ENCODE assay signal across 9 mouse cellular contexts in the genomic region with DNA sequence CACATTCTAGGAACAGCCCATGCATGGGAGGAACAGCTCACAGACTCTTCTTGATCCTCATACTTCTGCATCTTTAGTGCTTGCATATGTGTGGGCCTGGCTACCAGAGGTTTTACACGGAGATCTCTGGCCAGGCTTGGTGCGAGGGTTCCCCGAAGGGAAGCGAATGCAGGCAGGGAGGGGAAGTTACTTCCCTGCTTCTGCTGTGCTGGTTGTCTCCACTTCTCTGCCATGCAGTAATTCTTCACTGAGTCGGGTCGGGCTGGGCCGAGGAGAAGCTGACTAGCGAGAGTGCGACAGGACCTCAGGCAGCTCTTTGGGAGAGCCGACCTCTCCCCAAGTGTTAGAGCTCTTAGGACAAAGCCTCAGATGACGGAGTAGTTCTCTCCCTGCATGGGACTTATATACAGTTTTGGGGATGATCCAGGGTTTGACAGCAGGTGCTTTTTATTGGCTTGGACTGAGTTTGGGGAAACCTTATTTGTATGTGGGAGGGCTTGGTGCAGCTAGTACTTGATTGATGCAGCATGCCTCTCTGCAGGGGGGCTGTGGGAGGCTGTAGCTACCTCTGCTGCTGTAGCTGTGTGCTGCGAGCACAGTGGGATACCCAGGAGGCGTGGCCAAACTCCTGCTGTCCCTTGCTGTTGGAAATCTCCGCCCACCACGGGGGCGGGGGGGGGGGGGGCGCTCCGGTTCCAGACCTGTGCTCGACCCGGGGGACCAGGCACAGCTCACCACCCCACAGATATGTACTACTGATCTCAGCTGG. TPM values are rescaled to one million over a fixed set of nuclear protein-coding genes. Genes with fewer than 3 reads are reported as not detected.
A peak's percentile ranks its signal among the peaks of the same experiment; 100 is the strongest.
DNase-seq lines count a peak whose midpoint lies in the region; ATAC-seq lines count a peak whose summit lies in the region.
"Had no signal": no experiment of that assay in that cellular context is flagged by ENCODE, and none has a peak within 500 bp of the region (broad histone marks: within the 10 kb centered on the region; RNA-seq: fewer than 3 reads in every experiment).

No protein-coding gene starts in this region.

- no peaks in the 10 kb centered on the region for H3K4me1 ChIP-seq in forebrain, embryonic 15.5 days
- H3K4me1 ChIP-seq in forebrain, embryonic 11.5 days (replicated peaks; ENCODE audit: control insufficient read depth, insufficient read depth, low read length) = 0 out of 2 replicates have a peak, but pooled peaks cover 3% of the 10 kb centered on the region
- H3K4me1 ChIP-seq in liver, embryonic 15.5 days (replicated peaks) = peaks cover 25% of the 10 kb centered on the region
- peaks cover 11% of the 10 kb centered on the region for H3K4me1 ChIP-seq in liver, embryonic 11.5 days (replicated peaks; ENCODE audit: control insufficient read depth, insufficient read depth, low read length)
- H3K4me1 ChIP-seq in neural tube, embryonic 14.5 days (ENCODE audit: control insufficient read depth, insufficient read depth, low read length) = peaks cover 7% of the 10 kb centered on the region; the same call in 1 of the 2 replicates

- no peak overlapping the region for H3K27ac ChIP-seq in forebrain, embryonic 15.5 days (replicated peaks)
- no peak overlapping the region for H3K27ac ChIP-seq in forebrain, embryonic 11.5 days (ENCODE audit: low read depth, low read length)
- H3K27ac ChIP-seq in liver, embryonic 15.5 days (replicated peaks) = no peak overlapping the region
- H3K27ac ChIP-seq in liver, embryonic 11.5 days (ENCODE audit: low read depth, low read length) = no peak overlapping the region
- H3K27ac ChIP-seq in neural tube, embryonic 14.5 days (ENCODE audit: low read depth, low read length) = no peak overlapping the region

- H3K9me3 ChIP-seq in forebrain, embryonic 15.5 days = no peaks in the 10 kb centered on the region
- H3K9me3 ChIP-seq in forebrain, embryonic 11.5 days (ENCODE audit: control insufficient read depth, low read length) = no peaks in the 10 kb centered on the region
- no peaks in the 10 kb centered on the region for H3K9me3 ChIP-seq in liver, embryonic 15.5 days (replicated peaks)
- no peaks in the 10 kb centered on the region for H3K9me3 ChIP-seq in liver, embryonic 11.5 days (ENCODE audit: control insufficient read depth, low read length)
- no peaks in the 10 kb centered on the region for H3K9me3 ChIP-seq in neural tube, embryonic 14.5 days (ENCODE audit: control insufficient read depth, low read length)
- H3K9me3 ChIP-seq: megakaryocyte, embryonic 14.5 days had no signal

- H3K36me3 ChIP-seq in forebrain, embryonic 15.5 days = no peaks in the 10 kb centered on the region
- no peaks in the 10 kb centered on the region for H3K36me3 ChIP-seq in forebrain, embryonic 11.5 days (ENCODE audit: control insufficient read depth, insufficient read depth, low read length)
- H3K36me3 ChIP-seq in liver, embryonic 15.5 days (replicated peaks) = peaks cover 6% of the 10 kb centered on the region
- H3K36me3 ChIP-seq in liver, embryonic 11.5 days (ENCODE audit: control insufficient read depth, insufficient read depth, low read length) = no peaks in the 10 kb centered on the region; the same call in 1 of the 2 replicates
- no peaks in the 10 kb centered on the region for H3K36me3 ChIP-seq in neural tube, embryonic 14.5 days (ENCODE audit: control insufficient read depth, insufficient read depth, low read length)

- whole genome bisulfite sequencing in forebrain, embryonic 15.5 days = 30% methylated on average over 17 of the region's 20 CpGs
- 36% methylated on average over 18 of the region's 20 CpGs for WGBS in forebrain, embryonic 11.5 days
- WGBS in liver, embryonic 15.5 days (ENCODE audit: insufficient replicate concordance) = 49% methylated on average over 20 of the region's 20 CpGs
- WGBS in liver, embryonic 11.5 days = 58% methylated on average over 20 of the region's 20 CpGs
- WGBS in neural tube, embryonic 14.5 days = 17% methylated on average over 18 of the region's 20 CpGs

- H3K27me3 ChIP-seq in forebrain, embryonic 15.5 days = no peaks in the 10 kb centered on the region
- no peaks in the 10 kb centered on the region for H3K27me3 ChIP-seq in forebrain, embryonic 11.5 days (ENCODE audit: control insufficient read depth, insufficient read depth, low read length)
- H3K27me3 ChIP-seq in liver, embryonic 15.5 days = no peaks in the 10 kb centered on the region
- no peaks in the 10 kb centered on the region for H3K27me3 ChIP-seq in liver, embryonic 11.5 days (replicated peaks; ENCODE audit: control insufficient read depth, insufficient read depth, low read length)
- no peaks in the 10 kb centered on the region for H3K27me3 ChIP-seq in neural tube, embryonic 14.5 days (ENCODE audit: control insufficient read depth, insufficient read depth, low read length)
- H3K27me3 ChIP-seq: megakaryocyte, embryonic 14.5 days had no signal

- DNase-seq in forebrain, embryonic 11.5 days (ENCODE audit: low spot score) = no peak
- no peak for DNase-seq in liver, embryonic 11.5 days (ENCODE audit: low spot score)
- DNase-seq in thymus, postnatal 4 days = no peak
- no peak for DNase-seq in thymus, postnatal 25 days

- no peak overlapping the region for H3K9ac ChIP-seq in forebrain, embryonic 15.5 days (replicated peaks)
- no peak overlapping the region for H3K9ac ChIP-seq in forebrain, embryonic 11.5 days (ENCODE audit: low read length)
- no peak overlapping the region for H3K9ac ChIP-seq in liver, embryonic 15.5 days
- no peak overlapping the region for H3K9ac ChIP-seq in liver, embryonic 11.5 days (ENCODE audit: low read depth, low read length)
- no peak overlapping the region for H3K9ac ChIP-seq in neural tube, embryonic 14.5 days (replicated peaks; ENCODE audit: low read depth, low read length)

- H3K4me3 ChIP-seq in forebrain, embryonic 15.5 days = no peak overlapping the region
- no peak overlapping the region for H3K4me3 ChIP-seq in forebrain, embryonic 11.5 days (ENCODE audit: low read depth, low read length)
- H3K4me3 ChIP-seq in liver, embryonic 15.5 days (replicated peaks) = no peak overlapping the region
- no peak overlapping the region for H3K4me3 ChIP-seq in liver, embryonic 11.5 days (ENCODE audit: low read depth, low read length)
- H3K4me3 ChIP-seq in neural tube, embryonic 14.5 days (ENCODE audit: low read depth, low read length) = no peak overlapping the region
- H3K4me3 ChIP-seq: megakaryocyte, embryonic 14.5 days had no signal

- no peak overlapping the region for H3K4me2 ChIP-seq in forebrain, embryonic 15.5 days (replicated peaks)
- no peak overlapping the region for H3K4me2 ChIP-seq in forebrain, embryonic 11.5 days (ENCODE audit: low read depth, low read length, severe bottlenecking)
- peak overlapping the region; percentile 7; the same call in 1 of the 2 replicates for H3K4me2 ChIP-seq in liver, embryonic 15.5 days
- no peak overlapping the region for H3K4me2 ChIP-seq in liver, embryonic 11.5 days
- no peak overlapping the region for H3K4me2 ChIP-seq in neural tube, embryonic 14.5 days (ENCODE audit: low read depth, low read length)

- 0 out of 2 replicates have a peak, but pooled peaks have one; percentile 29 for ATAC-seq in forebrain, embryonic 15.5 days (replicated peaks)
- no peak for ATAC-seq in forebrain, embryonic 11.5 days (replicated peaks; ENCODE audit: low FRiP score)
- 0 out of 2 replicates have a peak, but pooled peaks have one; percentile 25 for ATAC-seq in liver, embryonic 15.5 days (ENCODE audit: insufficient read depth)
- ATAC-seq in liver, embryonic 11.5 days (replicated peaks; ENCODE audit: low FRiP score) = no peak
- ATAC-seq in granulocyte monocyte progenitor cell, adult 5-6 weeks (replicated peaks; ENCODE audit: poor library complexity, severe bottlenecking) = peak; percentile 73
- peak; percentile 60; the same call in 1 of the 2 replicates for ATAC-seq in neural tube, embryonic 14.5 days (ENCODE audit: low read depth)

RNA-seq across cellular contexts. Expression of a gene that starts 24.3 kb away (rescaled TPM):
- 195 and 199 TPM in 2 replicates for polyA plus RNA-seq in forebrain, embryonic 15.5 days (2015; fragmentation: Nextera tagmentation; extraction: Ambion mirVana)
- polyA plus RNA-seq in forebrain, embryonic 11.5 days (2014; fragmentation: Nextera tagmentation; extraction: Ambion mirVana) = 142 and 143 TPM in 2 replicates
- 73.5 and 81.5 TPM in 2 replicates for polyA plus RNA-seq in liver, embryonic 15.5 days (2015; fragmentation: Nextera tagmentation; extraction: Ambion mirVana)
- polyA plus RNA-seq in liver, embryonic 11.5 days (2014; fragmentation: Nextera tagmentation; extraction: Ambion mirVana) = 126 and 131 TPM in 2 replicates
- 151 and 175 TPM in 2 replicates for total RNA-seq in granulocyte monocyte progenitor cell, adult 5-6 weeks (2014; fragmentation: Nextera tagmentation)
- 34.3 and 49.7 TPM in 2 replicates for total RNA-seq in granulocyte monocyte progenitor cell, adult 5-6 weeks (2017)
- polyA plus RNA-seq in neural tube, embryonic 14.5 days (2014; fragmentation: Nextera tagmentation; extraction: Ambion mirVana) = 143 and 179 TPM in 2 replicates

RNA-seq across cellular contexts. Expression of a gene that starts 24.3 kb away (rescaled TPM):
- polyA plus RNA-seq in forebrain, embryonic 15.5 days (2015; fragmentation: Nextera tagmentation; extraction: Ambion mirVana) = 190 and 195 TPM in 2 replicates
- polyA plus RNA-seq in forebrain, embryonic 11.5 days (2014; fragmentation: Nextera tagmentation; extraction: Ambion mirVana) = 71.9 and 79.9 TPM in 2 replicates
- polyA plus RNA-seq in liver, embryonic 15.5 days (2015; fragmentation: Nextera tagmentation; extraction: Ambion mirVana) = 45.0 and 45.8 TPM in 2 replicates
- 56.5 and 68.9 TPM in 2 replicates for polyA plus RNA-seq in liver, embryonic 11.5 days (2014; fragmentation: Nextera tagmentation; extraction: Ambion mirVana)
- 127 and 147 TPM in 2 replicates for total RNA-seq in granulocyte monocyte progenitor cell, adult 5-6 weeks (2014; fragmentation: Nextera tagmentation)
- 95.5 and 104 TPM in 2 replicates for total RNA-seq in granulocyte monocyte progenitor cell, adult 5-6 weeks (2017)
- 228 and 230 TPM in 2 replicates for polyA plus RNA-seq in neural tube, embryonic 14.5 days (2014; fragmentation: Nextera tagmentation; extraction: Ambion mirVana)

Comparison
In these comparisons a context has a peak if more than half of its experiments do, and no peak if none do; other contexts are left out.
1. ATAC-seq: peak in forebrain, embryonic 15.5 days (single experiment), liver, embryonic 15.5 days (single experiment), granulocyte monocyte progenitor cell, adult 5-6 weeks (single experiment) and neural tube, embryonic 14.5 days (single experiment); none in forebrain, embryonic 11.5 days (single experiment) and liver, embryonic 11.5 days (single experiment).